Mouse (Mus musculus) CH12.LX (cell line): ENCODE results near the gene Insrr. TPM values are rescaled to one million over a fixed set of nuclear protein-coding genes. Genes with fewer than 3 reads are reported as not detected.

Experiments
- DNase-seq: peaks from one replicate; pipeline ENCODE4 v3.0.0-alpha.2; 2013; ENCODE audit errors: extremely low read depth
- H3K27ac ChIP-seq: 2 replicates; pipeline ENCODE4 v1.5.1; 2012; ENCODE audit warnings: low read depth, mild to moderate bottlenecking, control low read depth, moderate library complexity; ENCODE audit not compliant: insufficient read depth
- H3K27me3 ChIP-seq: replicated peaks from 2 replicates; pipeline ENCODE3; 2012; ENCODE audit warnings: inconsistent platforms
- H3K36me3 ChIP-seq, 2 experiments: replicated peaks in 1 of 2; 2 replicates each; pipeline versions ENCODE3 to v1.6.1; 2012; ENCODE audit warnings: inconsistent platforms in 1 of 2, low read length in 1 of 2, mild to moderate bottlenecking in 1 of 2, mixed read lengths in 1 of 2, moderate library complexity in 1 of 2; ENCODE audit not compliant: control insufficient read depth in 1 of 2, insufficient read depth in 1 of 2
- H3K4me1 ChIP-seq, 2 experiments: 2 replicates each; pipeline ENCODE4 v1.6.1; 2012; ENCODE audit warnings: inconsistent platforms in 1 of 2, moderate library complexity in 1 of 2; ENCODE audit not compliant: insufficient read depth in 2 of 2, control insufficient read depth in 1 of 2
- H3K4me2 ChIP-seq: 2 replicates; pipeline ENCODE4 v1.6.1; 2012; ENCODE audit warnings: low read depth, mild to moderate bottlenecking, control low read depth; ENCODE audit not compliant: poor library complexity, insufficient read depth, severe bottlenecking
- H3K4me3 ChIP-seq, 3 experiments: fragments of 150-350 bp in 1 of 3; sonication (generic) in 1 of 3; replicated peaks in 1 of 3; 2 replicates each; pipeline versions ENCODE3 to v1.5.1; 2011 to 2012; ENCODE audit warnings: low read depth in 2 of 3, low read length in 2 of 3, mild to moderate bottlenecking in 2 of 3, moderate library complexity in 2 of 3, control low read depth in 1 of 3, improper control_type of control experiment in 1 of 3, inconsistent platforms in 1 of 3, mixed read lengths in 1 of 3; ENCODE audit not compliant: poor library complexity in 1 of 3
- H3K79me2 ChIP-seq: replicated peaks from 2 replicates; pipeline ENCODE4 v1.6.1; 2012; ENCODE audit warnings: mild to moderate bottlenecking, moderate library complexity; ENCODE audit not compliant: control insufficient read depth, poor library complexity, insufficient read depth, severe bottlenecking; ENCODE audit errors: extremely low read depth
- H3K9ac ChIP-seq: 2 replicates; pipeline ENCODE4 v1.6.1; 2012; ENCODE audit warnings: low read depth, mild to moderate bottlenecking, control low read depth, moderate library complexity; ENCODE audit not compliant: insufficient read depth
- H3K9me3 ChIP-seq: replicated peaks from 2 replicates; pipeline ENCODE3; 2012; ENCODE audit warnings: low read length, inconsistent platforms, mixed read lengths
- BHLHE40 ChIP-seq: IDR thresholded peaks from 2 replicates; pipeline ENCODE4 v1.6.1; 2011; ENCODE audit warnings: mild to moderate bottlenecking, low read depth, low read length, improper control_type of control experiment
- CHD2 ChIP-seq: IDR thresholded peaks from 2 replicates; pipeline ENCODE4 v1.6.1; 2011; ENCODE audit warnings: low read length, improper control_type of control experiment
- CTCF ChIP-seq, 2 experiments: IDR thresholded peaks in 1 of 2; conservative IDR thresholded peaks in 1 of 2; 2 replicates each; pipeline ENCODE4 v1.5.1; 2011 to 2012; ENCODE audit warnings: low read depth in 2 of 2, low read length in 2 of 2, improper control_type of control experiment in 1 of 2, inconsistent platforms in 1 of 2, mild to moderate bottlenecking in 1 of 2, moderate library complexity in 1 of 2
- ELF1 ChIP-seq: IDR thresholded peaks from 2 replicates; pipeline ENCODE4 v1.6.1; 2014; ENCODE audit warnings: low read depth, mild to moderate bottlenecking, inconsistent platforms, low read length, improper control_type of control experiment
- EP300 ChIP-seq: IDR thresholded peaks from 2 replicates; pipeline ENCODE4 v1.6.1; 2011; ENCODE audit warnings: low read length, improper control_type of control experiment
- ETS1 ChIP-seq: conservative IDR thresholded peaks from 2 replicates; pipeline ENCODE4 v1.6.1; 2012; ENCODE audit warnings: low read depth, mild to moderate bottlenecking, inconsistent platforms, low read length, improper control_type of control experiment, moderate library complexity
- GABPA ChIP-seq: IDR thresholded peaks from 2 replicates; pipeline ENCODE4 v1.6.1; 2012; ENCODE audit warnings: low read depth, low read length, improper control_type of control experiment, inconsistent platforms; ENCODE audit not compliant: insufficient replicate concordance
- HCFC1 ChIP-seq: IDR thresholded peaks from 2 replicates; pipeline ENCODE4 v1.6.1; 2012; ENCODE audit warnings: low read depth, mild to moderate bottlenecking, inconsistent platforms, low read length, improper control_type of control experiment
- IRF4 ChIP-seq: IDR thresholded peaks from 2 replicates; pipeline ENCODE4 v1.6.1; 2014; ENCODE audit warnings: low read depth, mild to moderate bottlenecking, inconsistent platforms, low read length, improper control_type of control experiment
- JUN ChIP-seq: IDR thresholded peaks from 2 replicates; pipeline ENCODE4 v1.6.1; 2011; ENCODE audit warnings: low read depth, mild to moderate bottlenecking, low read length, improper control_type of control experiment, moderate library complexity; ENCODE audit not compliant: insufficient read depth
- JUND ChIP-seq: conservative IDR thresholded peaks from 2 replicates; pipeline ENCODE4 v1.6.1; 2011; ENCODE audit warnings: low read depth, low read length, improper control_type of control experiment
- KAT2A ChIP-seq: IDR thresholded peaks from 2 replicates; pipeline ENCODE4 v1.6.1; 2012; ENCODE audit warnings: low read length, improper control_type of control experiment, inconsistent platforms; ENCODE audit not compliant: insufficient replicate concordance
- MAFK ChIP-seq: IDR thresholded peaks from 2 replicates; pipeline ENCODE4 v1.6.1; 2011; ENCODE audit warnings: low read length, improper control_type of control experiment; ENCODE audit not compliant: insufficient replicate concordance
- MAX ChIP-seq: IDR thresholded peaks from 2 replicates; pipeline ENCODE4 v1.6.1; 2011; ENCODE audit warnings: low read length, improper control_type of control experiment
- MAZ ChIP-seq: IDR thresholded peaks from 2 replicates; pipeline ENCODE4 v1.6.1; 2012; ENCODE audit warnings: low read depth, mild to moderate bottlenecking, inconsistent platforms, low read length, improper control_type of control experiment, moderate library complexity
- MEF2A ChIP-seq: IDR thresholded peaks from 2 replicates; pipeline ENCODE4 v1.6.1; 2014; ENCODE audit warnings: low read depth, mild to moderate bottlenecking, inconsistent platforms, low read length, improper control_type of control experiment, borderline replicate concordance
- MYC ChIP-seq: IDR thresholded peaks from 2 replicates; pipeline ENCODE4 v1.6.1; 2011; ENCODE audit warnings: low read depth, mild to moderate bottlenecking, improper control_type of control experiment, low read length
- NRF1 ChIP-seq: IDR thresholded peaks from 2 replicates; pipeline ENCODE4 v1.6.1; 2014; ENCODE audit warnings: low read depth, mild to moderate bottlenecking, inconsistent platforms, low read length, improper control_type of control experiment, moderate library complexity
- PAX5 ChIP-seq: IDR thresholded peaks from 2 replicates; pipeline ENCODE4 v1.6.1; 2012; ENCODE audit warnings: low read length, inconsistent platforms, mixed read lengths
- POLR2AphosphoS2 ChIP-seq: IDR thresholded peaks from 2 replicates; pipeline ENCODE4 v1.6.1; 2011; ENCODE audit warnings: low read depth, low read length, improper control_type of control experiment
- RAD21 ChIP-seq: IDR thresholded peaks from 2 replicates; pipeline ENCODE4 v1.6.1; 2011; ENCODE audit warnings: low read depth, mild to moderate bottlenecking, low read length, improper control_type of control experiment, moderate library complexity
- RCOR1 ChIP-seq: conservative IDR thresholded peaks from 2 replicates; pipeline ENCODE4 v1.6.1; 2012; ENCODE audit warnings: low read depth, mild to moderate bottlenecking, inconsistent platforms, low read length, improper control_type of control experiment
- SIN3A ChIP-seq: IDR thresholded peaks from 2 replicates; pipeline ENCODE4 v1.6.1; 2012; ENCODE audit warnings: low read length, improper control_type of control experiment, inconsistent platforms
- SMC3 ChIP-seq: IDR thresholded peaks from 2 replicates; pipeline ENCODE4 v1.6.1; 2011; ENCODE audit warnings: low read depth, low read length, improper control_type of control experiment
- TBP ChIP-seq: conservative IDR thresholded peaks from 2 replicates; pipeline ENCODE4 v1.6.1; 2011; ENCODE audit warnings: low read depth, low read length, improper control_type of control experiment
- TCF12 ChIP-seq: IDR thresholded peaks from 2 replicates; pipeline ENCODE4 v1.6.1; 2014; ENCODE audit warnings: low read depth, mild to moderate bottlenecking, inconsistent platforms, low read length, improper control_type of control experiment
- UBTF ChIP-seq: IDR thresholded peaks from 2 replicates; pipeline ENCODE4 v1.6.1; 2012; ENCODE audit warnings: low read depth, mild to moderate bottlenecking, inconsistent platforms, low read length, improper control_type of control experiment, moderate library complexity
- USF1 ChIP-seq: IDR thresholded peaks from 2 replicates; pipeline ENCODE4 v1.6.1; 2014; ENCODE audit warnings: low read depth, mild to moderate bottlenecking, inconsistent platforms, low read length, improper control_type of control experiment
- USF2 ChIP-seq: conservative IDR thresholded peaks from 2 replicates; pipeline ENCODE4 v1.6.1; 2011; ENCODE audit warnings: low read depth, low read length, improper control_type of control experiment
- ZC3H11A ChIP-seq: IDR thresholded peaks from 2 replicates; pipeline ENCODE4 v1.6.1; 2012; ENCODE audit warnings: low read depth, mild to moderate bottlenecking, inconsistent platforms, low read length, improper control_type of control experiment
- ZKSCAN1 ChIP-seq: IDR thresholded peaks from 2 replicates; pipeline ENCODE4 v1.6.1; 2012; ENCODE audit warnings: low read depth, inconsistent platforms, low read length, improper control_type of control experiment, borderline replicate concordance
- ZNF384 ChIP-seq: IDR thresholded peaks from 2 replicates; pipeline ENCODE4 v1.6.1; 2012; ENCODE audit warnings: low read depth, low read length, improper control_type of control experiment, inconsistent platforms
- dilution Hi-C: fragments of 300-500 bp; cut with MboI; formaldehyde crosslinking; loops from 2 replicates; pipeline ENCODE4 v1.14.3; 2020; ENCODE audit warnings: low sequenced_read_pairs; ENCODE audit not compliant: extremely low pct_unique_long_range_greater_than_20kb, extremely low pct_ligation_motif_present
- in situ Hi-C: fragments of 300-500 bp; cut with MboI; formaldehyde crosslinking; loops from 3 replicates; pipeline ENCODE4 v1.14.3; 2019; ENCODE audit warnings: low sequenced_read_pairs, low pct_ligation_motif_present, low pct_unique_long_range_greater_than_20kb, mixed read lengths
- polyA plus RNA-seq: library from polyadenylated mRNA; unstranded; fragments of >175 nt; gene quantifications from 2 replicates; pipeline ENCODE4 v1.2.1, GENCODE M21; 2012; ENCODE audit warnings: low read depth; ENCODE audit not compliant: insufficient read length
- total RNA-seq, 2 experiments: library from RNA; depleted of rRNA; stranded (reverse); fragments of 300-350 nt in 1 of 2; fragments of >200 nt in 1 of 2; gene quantifications; 2 replicates each; pipeline ENCODE4 v1.2.3; 2012 to 2014

Gene Insrr
- total and polyA plus RNA-seq, 3 experiments = 0.06 to 0.08 TPM; not detected in 1

GRCm38 (mm10) chr3:87769506-87769905 lies 27.2 kb upstream of the Insrr start:
- H3K4me3 ChIP-seq = no peak overlapping the region
- TF ChIP-seq MAFK (no peak), RAD21 (no peak)
- H3K4me2 ChIP-seq = no peak overlapping the region
- no peaks in the 10 kb centered on the region for H3K9me3 ChIP-seq
- H3K36me3 ChIP-seq = no peaks in the 10 kb centered on the region
- H3K27me3 ChIP-seq = peaks cover 60% of the 10 kb centered on the region
- H3K79me2 ChIP-seq = no peaks in the 10 kb centered on the region
- H3K4me1 ChIP-seq = peaks cover 6 to 25% of the 10 kb centered on the region in 2 experiments
- no peak overlapping the region for H3K27ac ChIP-seq
- in situ Hi-C loops (no loop called here), dilution Hi-C loops (no loop called here)
- no peak overlapping the region for H3K9ac ChIP-seq
- no peak for DNase-seq

- peak; percentile 76 for DNase-seq
- peaks cover 2 to 18% of the 10 kb centered on the region in 2 experiments for H3K4me1 ChIP-seq
- H3K9me3 ChIP-seq = no peaks in the 10 kb centered on the region
- no peak overlapping the region for H3K9ac ChIP-seq
- no peaks in the 10 kb centered on the region for H3K79me2 ChIP-seq
- dilution Hi-C loops (no loop called here), in situ Hi-C loops (no loop called here)
- TF ChIP-seq ZC3H11A (peak; percentile 34), BHLHE40 (0 out of 2 replicates have a peak, but pooled peaks have one; percentile 29), RCOR1 (no peak), MYC (no peak), HCFC1 (no peak), MEF2A (no peak), PAX5 (no peak), JUND (no peak; the same call in 1 of the 2 replicates), EP300 (no peak), NRF1 (no peak), RAD21 (peak; percentile 96), ETS1 (no peak), MAX (no peak), ZKSCAN1 (no peak), ZNF384 (no peak), CHD2 (no peak), TBP (no peak), POLR2AphosphoS2 (no peak), MAFK (no peak), TCF12 (no peak), KAT2A (no peak), ELF1 (peak; percentile 19; the same call in 1 of the 2 replicates), SIN3A (0 out of 2 replicates have a peak, but pooled peaks have one; percentile 48), MAZ (no peak), CTCF (conservative IDR thresholded peaks at IDR 0.05 in 1 of 2, IDR thresholded peaks at IDR 0.05 in 1 of 2; ENCODE audit: low read depth in 2 of 2, low read length in 2 of 2) (peak; percentile 91 to 96), SMC3 (peak; percentile 89), USF1 (no peak), USF2 (no peak), JUN (no peak), UBTF (no peak), IRF4 (no peak), GABPA (no peak)
- no peak overlapping the region for H3K4me3 ChIP-seq
- peaks cover 65% of the 10 kb centered on the region for H3K27me3 ChIP-seq
- no peak overlapping the region for H3K4me2 ChIP-seq
- no peaks in the 10 kb centered on the region for H3K36me3 ChIP-seq
- H3K27ac ChIP-seq = no peak overlapping the region
Observed at GRCm38 (mm10) chr3:87770280-87770679, 26.5 kb upstream of the Insrr start.
